Mouse (Mus musculus) liver, adult 2 months (tissue): ENCODE measurements at regions not wholly inside any gene's neighbourhood (a gene's known extent, or its start where the extent isn't known, plus 50 kb on each side); places are given as distances from the start of the nearest gene placed in this dataset.

Experiments
- CTCF ChIP-seq: fragments of 200-500 bp; IDR thresholded peaks from 2 replicates; pipeline ENCODE4 v1.5.1; 2011; ENCODE audit warnings: low read depth, low read length, control low read depth
- POLR2A ChIP-seq: fragments of 200-500 bp; IDR thresholded peaks from 2 replicates; pipeline ENCODE4 v1.6.1; 2011; ENCODE audit warnings: low read length, control low read depth; ENCODE audit not compliant: insufficient read depth; ENCODE audit errors: extremely low read depth

GRCm38 (mm10) chr14:86450616-86451015 lies 690.4 kb downstream of the Diaph3 start:
- no peak for TF ChIP-seq CTCF
- TF ChIP-seq POLR2A, result no peak
